Mouse (Mus musculus) ES-E14 (cell line): ENCODE data around the gene Pfkm.

Experiments
- MAFK ChIP-seq: IDR thresholded peaks from 2 replicates; pipeline ENCODE4 v1.6.1; 2014; ENCODE audit warnings: mild to moderate bottlenecking, low read depth, low read length, inconsistent platforms; ENCODE audit not compliant: insufficient read depth
- ZC3H11A ChIP-seq: IDR thresholded peaks from 2 replicates; pipeline ENCODE4 v1.6.1; 2012; ENCODE audit warnings: low read depth, mild to moderate bottlenecking, inconsistent platforms, low read length, borderline replicate concordance

GRCm38 (mm10) chr15:98089421-98090183 lies 2.8 kb upstream of the Pfkm start:
- TF ChIP-seq ZC3H11A = no peak
- TF ChIP-seq MAFK = no peak
